Mouse (Mus musculus) small intestine, adult 2 months (tissue): Measurements from ENCODE around the gene Slc26a8.

ENCODE experiments used
- CTCF ChIP-seq: fragments of 200-500 bp; IDR thresholded peaks from 2 replicates; pipeline ENCODE4 v1.5.1; 2012; ENCODE audit warnings: low read depth, mild to moderate bottlenecking, control low read depth, inconsistent platforms, low read length, moderate library complexity, mixed read lengths; ENCODE audit not compliant: insufficient replicate concordance, insufficient read length; ENCODE audit errors: extremely low read depth
- POLR2A ChIP-seq: fragments of 200-500 bp; IDR thresholded peaks from 2 replicates; pipeline ENCODE4 v1.6.1; 2012; ENCODE audit warnings: low read depth, mild to moderate bottlenecking, control low read depth, inconsistent platforms, low read length, moderate library complexity

DNA sequence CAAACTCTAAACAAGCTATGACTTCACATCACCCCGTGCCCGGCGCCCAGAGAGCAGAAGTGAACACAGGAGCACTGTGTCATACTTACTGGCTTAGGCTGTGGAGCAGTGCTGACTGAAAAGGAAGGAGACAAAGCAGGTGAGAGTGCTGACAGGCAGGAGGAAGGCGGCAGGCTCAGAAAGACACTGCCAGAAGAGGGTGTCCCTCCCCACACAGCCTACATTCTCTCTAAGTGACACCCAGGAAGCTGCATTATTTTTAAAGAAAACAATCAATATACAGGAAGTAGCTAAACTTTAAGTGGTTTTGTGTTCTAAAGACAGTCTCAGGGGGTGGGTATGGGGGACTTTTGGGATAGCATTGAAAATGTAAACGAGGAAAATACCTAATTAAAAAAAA, 89.3 kb downstream of the Slc26a8 start:
- TF ChIP-seq CTCF = no peak
- no peak for TF ChIP-seq POLR2A
